Mouse (Mus musculus): ENCODE data around the gene 4930404H24Rik. TPM values are rescaled to one million over a fixed set of nuclear protein-coding genes. Genes with fewer than 3 reads are reported as not detected.

The 4930404H24Rik gene
- polyA plus RNA-seq (2016; fragmentation: Nextera tagmentation; extraction: Ambion mirVana), result not detected in 2 replicates

- Histone ChIP-seq H3K27ac (peak within 1 kb of the TSS; percentile 87), H3K4me2 (replicated peaks) (peak within 1 kb of the TSS; percentile 99), H3K4me1 (peaks cover 56% of the 10 kb centered on the region), H3K9me3 (no peaks in the 10 kb centered on the region), H3K27me3 (replicated peaks) (peaks cover 55% of the 10 kb centered on the region), H3K4me3 (peak within 1 kb of the TSS; percentile 56), H3K36me3 (no peaks in the 10 kb centered on the region), H3K9ac (peak within 1 kb of the TSS; percentile 81)
- WGBS, result 1% methylated on average over 59 of the region's 83 CpGs
- ATAC-seq (ENCODE audit: low FRiP score, low read depth), result peak; percentile 81
These were observed at the start of gene 4930404H24Rik for GRCm38 (mm10) chr2:153492573-153493392. 4930404H24Rik (plus strand) TSS chr2:153492790.

- WGBS, result 1% methylated on average over 59 of the region's 59 CpGs
- peak; percentile 42 for ATAC-seq (ENCODE audit: low FRiP score, low read depth)
- H3K4me3 ChIP-seq, result peak overlapping the region; percentile 94
- peaks cover 36% of the 10 kb centered on the region for H3K4me1 ChIP-seq
- no peaks in the 10 kb centered on the region for H3K27me3 ChIP-seq (replicated peaks)
- peak overlapping the region; percentile 96 for H3K27ac ChIP-seq
- H3K9ac ChIP-seq, result peak overlapping the region; percentile 97
- H3K4me2 ChIP-seq (replicated peaks), result peak overlapping the region; percentile 98
- no peaks in the 10 kb centered on the region for H3K9me3 ChIP-seq
- H3K36me3 ChIP-seq, result no peaks in the 10 kb centered on the region
These were observed 49.0 kb upstream of the 4930404H24Rik start for GRCm38 (mm10) chr2:153443434-153444240.

- Histone ChIP-seq H3K9ac (peak overlapping the region; percentile 97), H3K9me3 (no peaks in the 10 kb centered on the region), H3K36me3 (no peaks in the 10 kb centered on the region), H3K4me2 (replicated peaks) (peak overlapping the region; percentile 98), H3K27ac (peak overlapping the region; percentile 96), H3K4me3 (peak overlapping the region; percentile 94), H3K4me1 (peaks cover 36% of the 10 kb centered on the region), H3K27me3 (replicated peaks) (no peaks in the 10 kb centered on the region)
- peak; percentile 59 for ATAC-seq (ENCODE audit: low FRiP score, low read depth)
- under 1% methylated on average over 39 of the region's 64 CpGs for WGBS
These were observed 48.1 kb upstream of the 4930404H24Rik start for GRCm38 (mm10) chr2:153444254-153445136.

- Histone ChIP-seq H3K4me1 (peaks cover 31% of the 10 kb centered on the region), H3K4me3 (peak overlapping the region; percentile 94), H3K36me3 (no peaks in the 10 kb centered on the region), H3K9ac (peak overlapping the region; percentile 97), H3K9me3 (no peaks in the 10 kb centered on the region), H3K27me3 (replicated peaks) (no peaks in the 10 kb centered on the region), H3K27ac (peak overlapping the region; percentile 96), H3K4me2 (replicated peaks) (peak overlapping the region; percentile 98)
- ATAC-seq (ENCODE audit: low FRiP score, low read depth), result peak; percentile 48
- under 1% methylated on average over 59 of the region's 59 CpGs for WGBS
These were observed 47.2 kb upstream of the 4930404H24Rik start for GRCm38 (mm10) chr2:153445137-153446016.

- Histone ChIP-seq H3K9ac (peak overlapping the region; percentile 97), H3K4me2 (replicated peaks) (peak overlapping the region; percentile 98), H3K4me1 (peaks cover 25% of the 10 kb centered on the region), H3K27me3 (replicated peaks) (no peaks in the 10 kb centered on the region), H3K27ac (peak overlapping the region; percentile 96), H3K4me3 (peak overlapping the region; percentile 94), H3K36me3 (no peaks in the 10 kb centered on the region), H3K9me3 (no peaks in the 10 kb centered on the region)
- no peak for ATAC-seq (ENCODE audit: low FRiP score, low read depth)
- WGBS, result under 1% methylated on average over 8 of the region's 8 CpGs
These were observed 46.6 kb upstream of the 4930404H24Rik start for GRCm38 (mm10) chr2:153446017-153446408.

GRCm38 (mm10) chr2:153446476-153446875 is 46.1 kb upstream of the 4930404H24Rik start:
- WGBS, result 23% methylated on average over 4 of the region's 4 CpGs
- Histone ChIP-seq H3K36me3 (no peaks in the 10 kb centered on the region), H3K9me3 (no peaks in the 10 kb centered on the region), H3K27me3 (replicated peaks) (no peaks in the 10 kb centered on the region), H3K4me2 (replicated peaks) (peak overlapping the region; percentile 98; the same call in 1 of the 2 replicates), H3K4me1 (peaks cover 20% of the 10 kb centered on the region), H3K9ac (no peak overlapping the region), H3K27ac (no peak overlapping the region), H3K4me3 (no peak overlapping the region)
- no peak for ATAC-seq (ENCODE audit: low FRiP score, low read depth)

- WGBS, result 86% methylated on average over 3 of the region's 3 CpGs
- Histone ChIP-seq H3K9ac (no peak overlapping the region), H3K36me3 (no peaks in the 10 kb centered on the region), H3K27me3 (replicated peaks) (no peaks in the 10 kb centered on the region), H3K4me1 (peaks cover 8% of the 10 kb centered on the region), H3K4me2 (replicated peaks) (no peak overlapping the region), H3K27ac (no peak overlapping the region), H3K9me3 (no peaks in the 10 kb centered on the region), H3K4me3 (no peak overlapping the region)
- ATAC-seq (ENCODE audit: low FRiP score, low read depth), result no peak
These were observed 44.9 kb upstream of the 4930404H24Rik start for GRCm38 (mm10) chr2:153447719-153448118.

GRCm38 (mm10) chr2:153448519-153448918 is 44.1 kb upstream of the 4930404H24Rik start:
- no peak for ATAC-seq (ENCODE audit: low FRiP score, low read depth)
- 83% methylated on average over 6 of the region's 6 CpGs for WGBS
- Histone ChIP-seq H3K4me1 (0 out of 2 replicates have a peak, but pooled peaks cover 5% of the 10 kb centered on the region), H3K27me3 (replicated peaks) (no peaks in the 10 kb centered on the region), H3K4me3 (no peak overlapping the region), H3K4me2 (replicated peaks) (no peak overlapping the region), H3K9ac (no peak overlapping the region), H3K27ac (no peak overlapping the region), H3K36me3 (no peaks in the 10 kb centered on the region), H3K9me3 (no peaks in the 10 kb centered on the region)

- WGBS, result 72% methylated on average over 12 of the region's 12 CpGs
- Histone ChIP-seq H3K9me3 (no peaks in the 10 kb centered on the region), H3K27ac (no peak overlapping the region), H3K4me3 (no peak overlapping the region), H3K4me1 (peaks cover 12% of the 10 kb centered on the region), H3K27me3 (replicated peaks) (no peaks in the 10 kb centered on the region), H3K36me3 (no peaks in the 10 kb centered on the region), H3K4me2 (replicated peaks) (no peak overlapping the region), H3K9ac (no peak overlapping the region)
- no peak for ATAC-seq (ENCODE audit: low FRiP score, low read depth)
These were observed 38.4 kb upstream of the 4930404H24Rik start for GRCm38 (mm10) chr2:153453961-153454759.

GRCm38 (mm10) chr2:153454841-153455506 is 37.6 kb upstream of the 4930404H24Rik start:
- no peaks in the 10 kb centered on the region for H3K36me3 ChIP-seq
- H3K9ac ChIP-seq, result no peak overlapping the region
- no peak overlapping the region for H3K27ac ChIP-seq
- peaks cover 12% of the 10 kb centered on the region for H3K4me1 ChIP-seq
- no peaks in the 10 kb centered on the region for H3K27me3 ChIP-seq (replicated peaks)
- 58% methylated on average over 9 of the region's 9 CpGs for WGBS
- no peaks in the 10 kb centered on the region for H3K9me3 ChIP-seq
- H3K4me2 ChIP-seq (replicated peaks), result no peak overlapping the region
- H3K4me3 ChIP-seq, result no peak overlapping the region
- no peak for ATAC-seq (ENCODE audit: low FRiP score, low read depth)
